Mouse (Mus musculus): ENCODE data around the gene Ube2f. TPM values are rescaled to one million over a fixed set of nuclear protein-coding genes. Genes with fewer than 3 reads are reported as not detected.

The Ube2f gene
- polyA plus RNA-seq, 1 experiment from 2014 or later = 67.7 TPM

DNA sequence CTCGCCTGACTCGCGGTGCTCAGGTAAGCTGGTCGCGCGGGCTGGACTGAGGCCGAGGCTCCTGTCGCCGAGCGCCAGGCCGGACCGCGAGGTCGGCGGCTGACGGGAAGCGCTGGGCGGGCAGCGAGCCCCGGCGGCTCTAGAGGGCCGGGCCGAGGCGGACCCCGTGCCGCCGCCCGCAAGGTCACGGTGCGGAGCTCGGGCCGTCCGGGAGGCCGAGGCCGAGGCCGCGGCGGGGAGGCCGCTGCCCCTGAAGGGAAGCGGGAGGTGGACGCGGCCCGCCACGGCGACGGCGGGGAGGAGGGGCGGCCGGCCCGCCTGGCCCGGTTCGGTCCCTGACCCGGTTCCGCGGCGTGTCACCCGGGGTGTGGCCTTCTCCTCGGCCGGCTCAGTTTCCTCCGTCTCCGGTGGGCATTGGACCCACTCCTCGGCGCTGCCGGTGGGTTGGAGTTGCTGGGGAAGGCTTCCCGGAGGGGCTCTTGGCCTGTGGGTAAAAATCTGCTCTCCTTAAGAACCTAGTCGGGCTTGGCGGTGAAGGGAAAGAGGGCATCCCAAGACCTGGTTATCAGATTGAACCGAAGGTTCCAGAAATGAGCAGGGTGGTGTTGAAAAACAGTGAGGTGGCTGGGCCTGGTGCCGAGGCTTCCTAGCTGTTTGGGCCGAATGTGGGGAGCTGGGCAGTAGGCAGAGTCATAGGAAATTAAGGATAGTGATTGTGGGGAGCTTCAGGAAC is 477 bp downstream of the Ube2f start:
- H3K4me2 ChIP-seq (ENCODE audit: low read length) = peak overlapping the region; percentile 84
- under 1% methylated on average over 53 of the region's 70 CpGs for WGBS
- H3K36me3 ChIP-seq (ENCODE audit: control insufficient read depth, insufficient read depth) = no peaks in the 10 kb centered on the region
- peak overlapping the region; percentile 91 for H3K9ac ChIP-seq (replicated peaks; ENCODE audit: low read depth, low read length)
- H3K4me1 ChIP-seq (replicated peaks; ENCODE audit: control insufficient read depth, insufficient read depth, low read length) = peaks cover 24% of the 10 kb centered on the region
- no peaks in the 10 kb centered on the region for H3K27me3 ChIP-seq (replicated peaks; ENCODE audit: control insufficient read depth, insufficient read depth, low read length)
- H3K4me3 ChIP-seq (replicated peaks; ENCODE audit: low read length) = peak overlapping the region; percentile 92
- no peak; the same call in 1 of the 2 replicates for ATAC-seq
- H3K9me3 ChIP-seq (ENCODE audit: control insufficient read depth, low read length) = no peaks in the 10 kb centered on the region
- H3K27ac ChIP-seq (ENCODE audit: low read length) = peak overlapping the region; percentile 77

GRCm38 (mm10) chr1:91251148-91251650 is 1.1 kb downstream of the Ube2f start:
- Histone ChIP-seq H3K4me3 (replicated peaks; ENCODE audit: low read length) (peak overlapping the region; percentile 92), H3K9ac (replicated peaks; ENCODE audit: low read depth, low read length) (peak overlapping the region; percentile 91), H3K4me1 (replicated peaks; ENCODE audit: control insufficient read depth, insufficient read depth, low read length) (peaks cover 24% of the 10 kb centered on the region), H3K4me2 (ENCODE audit: low read length) (peak overlapping the region; percentile 84), H3K36me3 (ENCODE audit: control insufficient read depth, insufficient read depth) (no peaks in the 10 kb centered on the region), H3K9me3 (ENCODE audit: control insufficient read depth, low read length) (no peaks in the 10 kb centered on the region), H3K27me3 (replicated peaks; ENCODE audit: control insufficient read depth, insufficient read depth, low read length) (no peaks in the 10 kb centered on the region), H3K27ac (ENCODE audit: low read length) (no peak overlapping the region)
- ATAC-seq = no peak
- WGBS = 52% methylated on average over 5 of the region's 5 CpGs

GRCm38 (mm10) chr1:91251927-91252326 is 1.8 kb downstream of the Ube2f start:
- H3K4me3 ChIP-seq (replicated peaks; ENCODE audit: low read length) = no peak overlapping the region

DNA sequence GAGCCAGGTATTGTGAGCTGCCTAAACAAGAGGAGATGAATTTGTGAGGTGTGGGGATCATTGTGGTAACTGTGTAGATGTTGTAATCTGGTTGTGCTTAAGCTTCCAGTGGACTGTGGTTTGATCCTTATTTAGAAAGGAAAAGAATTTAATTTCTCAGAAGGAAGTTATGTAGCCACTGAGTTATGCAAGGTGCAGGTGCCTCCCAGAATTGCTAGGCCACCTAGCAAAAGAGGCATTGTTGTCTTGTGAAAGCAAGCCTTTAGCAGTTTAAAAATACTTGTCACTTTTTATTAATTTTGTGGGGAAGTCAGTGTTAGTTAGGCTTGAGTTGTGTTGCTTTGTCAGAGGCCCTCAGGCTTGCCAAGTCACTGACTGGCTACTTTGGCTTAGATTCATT is 7.8 kb downstream of the Ube2f start:
- Histone ChIP-seq H3K36me3 (ENCODE audit: control insufficient read depth, insufficient read depth) (no peaks in the 10 kb centered on the region), H3K4me1 (replicated peaks; ENCODE audit: control insufficient read depth, insufficient read depth, low read length) (no peaks in the 10 kb centered on the region), H3K4me2 (ENCODE audit: low read length) (no peak overlapping the region), H3K27me3 (replicated peaks; ENCODE audit: control insufficient read depth, insufficient read depth, low read length) (no peaks in the 10 kb centered on the region), H3K9ac (replicated peaks; ENCODE audit: low read depth, low read length) (no peak overlapping the region), H3K27ac (ENCODE audit: low read length) (no peak overlapping the region), H3K4me3 (replicated peaks; ENCODE audit: low read length) (no peak overlapping the region), H3K9me3 (ENCODE audit: control insufficient read depth, low read length) (no peaks in the 10 kb centered on the region)
- no peak for ATAC-seq

More at GRCm38 (mm10) chr1:91251927-91252326, 1.8 kb downstream of the Ube2f start:
- Histone ChIP-seq H3K36me3 (ENCODE audit: control insufficient read depth, insufficient read depth) (no peaks in the 10 kb centered on the region), H3K4me1 (replicated peaks; ENCODE audit: control insufficient read depth, insufficient read depth, low read length) (peaks cover 24% of the 10 kb centered on the region), H3K4me2 (ENCODE audit: low read length) (0 out of 2 replicates have a peak overlapping the region, but pooled peaks have one; percentile 4), H3K27ac (ENCODE audit: low read length) (no peak overlapping the region), H3K9ac (replicated peaks; ENCODE audit: low read depth, low read length) (no peak overlapping the region), H3K9me3 (ENCODE audit: control insufficient read depth, low read length) (no peaks in the 10 kb centered on the region), H3K27me3 (replicated peaks; ENCODE audit: control insufficient read depth, insufficient read depth, low read length) (no peaks in the 10 kb centered on the region)
- no peak for ATAC-seq
- WGBS = 65% methylated on average over 8 of the region's 8 CpGs

DNA sequence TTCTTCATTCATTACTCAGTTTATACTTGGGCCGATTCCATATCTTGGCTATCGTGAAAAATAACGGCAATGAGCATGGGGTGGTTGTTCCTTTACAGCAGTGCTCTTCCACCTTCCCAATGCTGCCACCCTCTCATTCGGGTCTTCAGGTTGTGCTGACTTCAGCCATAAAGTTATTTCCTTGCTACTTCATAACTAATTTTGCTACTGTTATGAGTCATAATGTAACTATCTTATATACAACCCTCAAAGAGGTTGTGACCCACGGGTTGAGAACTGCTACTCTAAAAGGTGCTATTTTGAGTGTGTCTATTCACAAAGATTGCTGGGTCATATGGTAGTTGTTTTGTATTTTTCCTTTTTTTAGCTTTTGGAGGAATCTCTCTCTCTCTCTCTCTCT is 9.7 kb downstream of the Ube2f start:
- Histone ChIP-seq H3K4me2 (ENCODE audit: low read length) (no peak overlapping the region), H3K27ac (ENCODE audit: low read length) (no peak overlapping the region), H3K4me3 (replicated peaks; ENCODE audit: low read length) (no peak overlapping the region), H3K9me3 (ENCODE audit: control insufficient read depth, low read length) (no peaks in the 10 kb centered on the region), H3K27me3 (replicated peaks; ENCODE audit: control insufficient read depth, insufficient read depth, low read length) (no peaks in the 10 kb centered on the region), H3K9ac (replicated peaks; ENCODE audit: low read depth, low read length) (no peak overlapping the region), H3K36me3 (ENCODE audit: control insufficient read depth, insufficient read depth) (no peaks in the 10 kb centered on the region), H3K4me1 (replicated peaks; ENCODE audit: control insufficient read depth, insufficient read depth, low read length) (no peaks in the 10 kb centered on the region)
- ATAC-seq = no peak
- WGBS = 93% methylated on average over 5 of the region's 5 CpGs

DNA sequence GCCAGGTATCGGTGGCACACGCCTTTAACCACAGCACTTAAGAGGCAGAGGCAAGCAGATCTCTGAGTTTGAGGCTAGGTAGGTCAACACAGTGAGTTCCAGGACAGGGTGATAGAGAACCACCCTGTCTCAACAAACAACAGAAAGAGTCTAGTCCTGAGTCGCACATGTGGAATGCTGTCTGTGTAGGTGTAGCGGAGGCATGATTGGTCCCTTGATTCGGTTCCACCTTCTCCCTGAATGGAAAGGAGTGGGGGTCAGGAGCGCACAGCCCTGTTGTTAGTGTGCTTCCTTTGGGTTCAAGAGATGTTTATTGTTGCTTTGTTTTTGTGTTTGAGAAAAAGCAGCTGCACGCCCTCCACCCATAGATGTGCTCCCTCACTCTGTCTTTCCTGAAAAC is 12.4 kb downstream of the Ube2f start:
- no peak for ATAC-seq
- WGBS = 89% methylated on average over 7 of the region's 7 CpGs

DNA sequence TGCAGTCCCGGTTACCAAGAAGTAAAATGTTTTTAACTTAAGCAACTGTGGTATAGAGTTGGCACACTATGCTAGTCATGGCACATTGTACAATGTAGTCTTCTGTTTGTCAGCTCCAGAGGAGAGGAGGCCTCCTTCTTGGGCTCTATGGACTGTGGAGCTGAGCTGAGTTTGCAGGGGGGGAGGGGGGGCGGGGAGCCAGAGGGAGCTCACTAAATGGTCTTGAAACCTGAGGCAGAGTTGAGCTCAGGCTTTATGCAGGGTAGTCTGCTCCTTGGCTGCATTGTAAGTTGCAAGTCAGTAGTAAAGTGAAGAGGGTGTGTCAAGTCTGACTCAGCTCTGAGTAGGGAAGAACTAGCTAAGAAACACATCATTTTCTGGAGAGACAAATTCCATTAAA is 22.2 kb downstream of the Ube2f start:
- H3K36me3 ChIP-seq (ENCODE audit: control insufficient read depth, insufficient read depth) = no peaks in the 10 kb centered on the region; the same call in 1 of the 2 replicates
- WGBS = 75% methylated on average over 2 of the region's 2 CpGs
- H3K4me2 ChIP-seq (ENCODE audit: low read length) = no peak overlapping the region
- H3K9ac ChIP-seq (replicated peaks; ENCODE audit: low read depth, low read length) = no peak overlapping the region
- H3K4me3 ChIP-seq (replicated peaks; ENCODE audit: low read length) = no peak overlapping the region
- no peaks in the 10 kb centered on the region for H3K9me3 ChIP-seq (ENCODE audit: control insufficient read depth, low read length)
- H3K27ac ChIP-seq (ENCODE audit: low read length) = no peak overlapping the region
- no peaks in the 10 kb centered on the region for H3K4me1 ChIP-seq (replicated peaks; ENCODE audit: control insufficient read depth, insufficient read depth, low read length)
- no peaks in the 10 kb centered on the region for H3K27me3 ChIP-seq (replicated peaks; ENCODE audit: control insufficient read depth, insufficient read depth, low read length)
- ATAC-seq = no peak

More for the DNA sequence above, 12.4 kb downstream of the Ube2f start:
- Histone ChIP-seq H3K27ac (ENCODE audit: low read length) (no peak overlapping the region), H3K9ac (replicated peaks; ENCODE audit: low read depth, low read length) (no peak overlapping the region), H3K27me3 (replicated peaks; ENCODE audit: control insufficient read depth, insufficient read depth, low read length) (no peaks in the 10 kb centered on the region), H3K4me3 (replicated peaks; ENCODE audit: low read length) (no peak overlapping the region), H3K4me2 (ENCODE audit: low read length) (no peak overlapping the region), H3K9me3 (ENCODE audit: control insufficient read depth, low read length) (no peaks in the 10 kb centered on the region), H3K4me1 (replicated peaks; ENCODE audit: control insufficient read depth, insufficient read depth, low read length) (no peaks in the 10 kb centered on the region), H3K36me3 (ENCODE audit: control insufficient read depth, insufficient read depth) (no peaks in the 10 kb centered on the region)

GRCm38 (mm10) chr1:91276581-91276980 is 26.5 kb downstream of the Ube2f start:
- 93% methylated on average over 4 of the region's 4 CpGs for WGBS
- ATAC-seq = no peak
- H3K36me3 ChIP-seq (ENCODE audit: control insufficient read depth, insufficient read depth) = peaks cover 12% of the 10 kb centered on the region

DNA sequence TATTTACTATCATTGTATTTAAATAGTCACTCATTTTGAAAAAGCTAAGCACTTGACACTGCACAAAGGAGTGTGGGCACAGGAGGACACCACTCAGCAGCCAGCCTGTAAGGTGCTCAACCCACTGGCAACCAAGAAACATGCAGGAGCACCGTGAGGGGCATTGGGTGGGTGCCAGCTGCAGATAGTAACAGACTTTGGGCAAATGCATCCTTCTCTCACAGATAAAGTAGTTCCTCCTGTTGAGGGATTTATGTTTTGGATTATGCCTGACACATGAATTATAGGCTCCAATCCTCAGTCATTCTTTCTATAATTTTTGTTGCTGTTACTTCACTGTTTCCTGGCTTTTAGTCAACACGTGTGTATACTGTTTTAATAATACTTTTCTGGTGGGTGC is 27.4 kb downstream of the Ube2f start:
- no peak for ATAC-seq
- H3K9ac ChIP-seq (replicated peaks; ENCODE audit: low read depth, low read length) = no peak overlapping the region
- 83% methylated on average over 2 of the region's 2 CpGs for WGBS

More at GRCm38 (mm10) chr1:91276581-91276980, 26.5 kb downstream of the Ube2f start:
- Histone ChIP-seq H3K27ac (ENCODE audit: low read length) (no peak overlapping the region), H3K4me1 (replicated peaks; ENCODE audit: control insufficient read depth, insufficient read depth, low read length) (no peaks in the 10 kb centered on the region), H3K4me2 (ENCODE audit: low read length) (no peak overlapping the region), H3K9ac (replicated peaks; ENCODE audit: low read depth, low read length) (no peak overlapping the region), H3K27me3 (replicated peaks; ENCODE audit: control insufficient read depth, insufficient read depth, low read length) (no peaks in the 10 kb centered on the region), H3K9me3 (ENCODE audit: control insufficient read depth, low read length) (no peaks in the 10 kb centered on the region), H3K4me3 (replicated peaks; ENCODE audit: low read length) (no peak overlapping the region)

More for the DNA sequence above, 27.4 kb downstream of the Ube2f start:
- no peak overlapping the region for H3K4me3 ChIP-seq (replicated peaks; ENCODE audit: low read length)
- H3K27ac ChIP-seq (ENCODE audit: low read length) = no peak overlapping the region
- no peak overlapping the region for H3K4me2 ChIP-seq (ENCODE audit: low read length)
- no peaks in the 10 kb centered on the region for H3K4me1 ChIP-seq (replicated peaks; ENCODE audit: control insufficient read depth, insufficient read depth, low read length)
- no peaks in the 10 kb centered on the region for H3K27me3 ChIP-seq (replicated peaks; ENCODE audit: control insufficient read depth, insufficient read depth, low read length)
- H3K9me3 ChIP-seq (ENCODE audit: control insufficient read depth, low read length) = no peaks in the 10 kb centered on the region
- H3K36me3 ChIP-seq (ENCODE audit: control insufficient read depth, insufficient read depth) = peaks cover 12% of the 10 kb centered on the region
